Mouse (Mus musculus) liver (tissue): Measurements from ENCODE around the gene Ccdc71.

Source experiments
- DNase-seq: peaks from one replicate; pipeline ENCODE4 v3.0.0-alpha.2; 2020; ENCODE audit warnings: mixed read lengths

The Ccdc71 gene

GRCm38 (mm10) chr9:108460319-108461178 is at the start of gene Ccdc71:
Ccdc71 (plus strand) TSS chr9:108460527.
- peak; percentile 87 for DNase-seq

GRCm38 (mm10) chr9:108411381-108411942 is 48.9 kb upstream of the Ccdc71 start:
- no peak for DNase-seq

- peak; percentile 32 for DNase-seq
Measured at GRCm38 (mm10) chr9:108412221-108412620, 48.1 kb upstream of the Ccdc71 start.

GRCm38 (mm10) chr9:108428384-108428783 is 31.9 kb upstream of the Ccdc71 start, which contains the start of gene Ccdc36:
Ccdc36 (minus strand) TSS chr9:108428484.
- DNase-seq = no peak

- peak; percentile 80 for DNase-seq
Measured at GRCm38 (mm10) chr9:108431431-108432067, 28.8 kb upstream of the Ccdc71 start.

GRCm38 (mm10) chr9:108436182-108436581 is 24.1 kb upstream of the Ccdc71 start, which contains the start of gene BC048562:
BC048562 (plus strand) TSS chr9:108436482.
- DNase-seq = no peak

GRCm38 (mm10) chr9:108439176-108439575 is 21.2 kb upstream of the Ccdc71 start:
- DNase-seq = no peak

- no peak for DNase-seq
Measured at GRCm38 (mm10) chr9:108440485-108440884, 19.8 kb upstream of the Ccdc71 start.

- DNase-seq = no peak
Measured at GRCm38 (mm10) chr9:108441236-108441919, 18.9 kb upstream of the Ccdc71 start.

GRCm38 (mm10) chr9:108445125-108445524 is 15.2 kb upstream of the Ccdc71 start:
- no peak for DNase-seq

- peak; percentile 49 for DNase-seq
Measured at GRCm38 (mm10) chr9:108449860-108450259, 10.5 kb upstream of the Ccdc71 start.

- DNase-seq = peak; percentile 69
Measured at GRCm38 (mm10) chr9:108450292-108451169, 9.8 kb upstream of the Ccdc71 start.

- DNase-seq = peak; percentile 77
Measured at GRCm38 (mm10) chr9:108451170-108451493, 9.2 kb upstream of the Ccdc71 start.

- DNase-seq = no peak
Measured at GRCm38 (mm10) chr9:108451519-108452160, 8.7 kb upstream of the Ccdc71 start.

GRCm38 (mm10) chr9:108452291-108452906 is 7.9 kb upstream of the Ccdc71 start:
- peak; percentile 93 for DNase-seq

- no peak for DNase-seq
Measured at GRCm38 (mm10) chr9:108452911-108453310, 7.4 kb upstream of the Ccdc71 start.

- no peak for DNase-seq
Measured at GRCm38 (mm10) chr9:108453458-108453857, 6.9 kb upstream of the Ccdc71 start.

- no peak for DNase-seq
Measured at GRCm38 (mm10) chr9:108454429-108454828, 5.9 kb upstream of the Ccdc71 start.

GRCm38 (mm10) chr9:108455747-108456571 is 4.4 kb upstream of the Ccdc71 start:
- no peak for DNase-seq

GRCm38 (mm10) chr9:108456953-108457352 is 3.4 kb upstream of the Ccdc71 start:
- DNase-seq = no peak
